Mouse (Mus musculus): Measurements from ENCODE around the gene Per2.

The Per2 gene

GRCm38 (mm10) chr1:91426397-91426796 lies 32.7 kb downstream of the Per2 start:
- no peak for TF ChIP-seq GATA4 (IDR thresholded peaks at IDR 0.05; ENCODE audit: insufficient replicate concordance, low read length)

- TF ChIP-seq GATA4 (IDR thresholded peaks at IDR 0.05; ENCODE audit: insufficient replicate concordance, low read length): no peak
Measured at GRCm38 (mm10) chr1:91420601-91421065, 38.5 kb downstream of the Per2 start.

- TF ChIP-seq GATA4 (IDR thresholded peaks at IDR 0.05; ENCODE audit: insufficient replicate concordance, low read length): no peak
Measured at GRCm38 (mm10) chr1:91419862-91420600, 39.1 kb downstream of the Per2 start.

GRCm38 (mm10) chr1:91417991-91418390 lies 41.1 kb downstream of the Per2 start:
- TF ChIP-seq GATA4 (IDR thresholded peaks at IDR 0.05; ENCODE audit: insufficient replicate concordance, low read length): no peak

GRCm38 (mm10) chr1:91415311-91415710 lies 43.8 kb downstream of the Per2 start:
- TF ChIP-seq GATA4 (IDR thresholded peaks at IDR 0.05; ENCODE audit: insufficient replicate concordance, low read length): no peak

GRCm38 (mm10) chr1:91414903-91415302 lies 44.2 kb downstream of the Per2 start:
- TF ChIP-seq GATA4 (IDR thresholded peaks at IDR 0.05; ENCODE audit: insufficient replicate concordance, low read length): no peak

- no peak for TF ChIP-seq GATA4 (IDR thresholded peaks at IDR 0.05; ENCODE audit: insufficient replicate concordance, low read length)
Measured at GRCm38 (mm10) chr1:91413898-91414594, 45.1 kb downstream of the Per2 start, which contains the start of gene Hes6. Gene Hes6, minus strand, starts transcription at chr1:91414038.

- TF ChIP-seq GATA4 (IDR thresholded peaks at IDR 0.05; ENCODE audit: insufficient replicate concordance, low read length): no peak
Measured at GRCm38 (mm10) chr1:91413536-91413897, 45.6 kb downstream of the Per2 start.

- no peak for TF ChIP-seq GATA4 (IDR thresholded peaks at IDR 0.05; ENCODE audit: insufficient replicate concordance, low read length)
Measured at GRCm38 (mm10) chr1:91413030-91413506, 46.1 kb downstream of the Per2 start.

GRCm38 (mm10) chr1:91412286-91413029 lies 46.7 kb downstream of the Per2 start:
- no peak for TF ChIP-seq GATA4 (IDR thresholded peaks at IDR 0.05; ENCODE audit: insufficient replicate concordance, low read length)

GRCm38 (mm10) chr1:91411631-91412285 lies 47.4 kb downstream of the Per2 start:
- TF ChIP-seq GATA4 (IDR thresholded peaks at IDR 0.05; ENCODE audit: insufficient replicate concordance, low read length): no peak

GRCm38 (mm10) chr1:91407819-91408218 lies 51.3 kb downstream of the Per2 start:
- TF ChIP-seq GATA4 (IDR thresholded peaks at IDR 0.05; ENCODE audit: insufficient replicate concordance, low read length): no peak

- no peak for TF ChIP-seq GATA4 (IDR thresholded peaks at IDR 0.05; ENCODE audit: insufficient replicate concordance, low read length)
Measured at GRCm38 (mm10) chr1:91405406-91406169, 53.5 kb downstream of the Per2 start.

GRCm38 (mm10) chr1:91404976-91405375 lies 54.1 kb downstream of the Per2 start:
- no peak for TF ChIP-seq GATA4 (IDR thresholded peaks at IDR 0.05; ENCODE audit: insufficient replicate concordance, low read length)

Measured in liver, adult (tissue).